Mouse (Mus musculus) testis, adult 2 months (tissue): ENCODE measurements around the gene Otulin. TPM values are rescaled to one million over a fixed set of nuclear protein-coding genes. Genes with fewer than 3 reads are reported as not detected.

Experiments used
- H3K27ac ChIP-seq: fragments of 200-500 bp; 2 replicates; pipeline ENCODE4 v1.5.1; 2012; ENCODE audit warnings: low read depth, low read length; ENCODE audit not compliant: control insufficient read depth, insufficient read depth
- H3K27me3 ChIP-seq: fragments of 200-500 bp; 2 replicates; pipeline ENCODE4 v1.6.1; 2012; ENCODE audit warnings: mild to moderate bottlenecking, low read length, moderate library complexity; ENCODE audit not compliant: control insufficient read depth, insufficient read depth
- H3K36me3 ChIP-seq: fragments of 200-500 bp; 2 replicates; pipeline ENCODE4 v1.6.1; 2012; ENCODE audit warnings: mild to moderate bottlenecking, low read length; ENCODE audit not compliant: control insufficient read depth, insufficient read depth
- H3K4me1 ChIP-seq: fragments of 200-500 bp; 2 replicates; pipeline ENCODE4 v1.6.1; 2012; ENCODE audit warnings: low read length; ENCODE audit not compliant: control insufficient read depth, insufficient read depth
- H3K4me3 ChIP-seq: fragments of 200-500 bp; 2 replicates; pipeline ENCODE4 v1.5.1; 2012; ENCODE audit warnings: low read depth, mild to moderate bottlenecking, low read length, moderate library complexity, mixed read lengths; ENCODE audit not compliant: control insufficient read depth
- CTCF ChIP-seq: fragments of 200-500 bp; IDR thresholded peaks from 2 replicates; pipeline ENCODE4 v1.5.1; 2012; ENCODE audit warnings: low read depth, mild to moderate bottlenecking, inconsistent platforms, low read length, moderate library complexity; ENCODE audit not compliant: control insufficient read depth, insufficient read depth, insufficient replicate concordance
- POLR2A ChIP-seq: fragments of 200-500 bp; IDR thresholded peaks from 2 replicates; pipeline ENCODE4 v1.6.1; 2012; ENCODE audit warnings: low read depth, mild to moderate bottlenecking, inconsistent platforms, low read length, moderate library complexity; ENCODE audit not compliant: control insufficient read depth
- polyA plus RNA-seq: library from polyadenylated mRNA; depleted of rRNA; stranded (reverse); fragments of >200 nt; gene quantifications from 2 replicates; pipeline ENCODE4 v1.2.3, GENCODE M21; 2012

Otulin gene
- polyA plus RNA-seq, 1 experiment = 11.2 TPM

DNA sequence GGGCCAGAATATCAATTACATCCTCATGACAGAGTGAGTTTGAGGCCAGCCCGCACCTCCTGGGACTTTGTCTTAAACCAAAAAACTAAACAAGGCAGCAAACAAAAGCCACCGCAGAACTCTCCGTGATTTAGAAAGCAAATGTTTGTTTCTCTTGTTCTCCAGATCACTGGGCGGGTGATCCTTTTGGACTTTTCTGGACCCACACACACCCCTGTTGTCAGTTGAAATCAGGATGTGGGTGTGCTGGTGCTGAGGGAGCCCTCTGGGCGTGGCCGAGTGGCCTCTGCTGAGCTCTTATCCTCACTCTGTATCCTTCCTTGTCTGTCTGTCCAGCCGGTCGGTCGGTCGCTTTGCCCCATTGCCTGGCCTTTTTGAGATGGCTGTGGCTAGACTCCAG, 81.4 kb downstream of the Otulin start:
- no peak overlapping the region for H3K27ac ChIP-seq
- H3K4me3 ChIP-seq = no peak overlapping the region
- TF ChIP-seq CTCF (no peak), POLR2A (no peak)
- no peaks in the 10 kb centered on the region for H3K4me1 ChIP-seq
- no peaks in the 10 kb centered on the region for H3K36me3 ChIP-seq
- H3K27me3 ChIP-seq = no peaks in the 10 kb centered on the region

- Histone ChIP-seq H3K4me3 (no peak overlapping the region), H3K4me1 (no peaks in the 10 kb centered on the region), H3K27me3 (no peaks in the 10 kb centered on the region), H3K27ac (no peak overlapping the region), H3K36me3 (no peaks in the 10 kb centered on the region)
- TF ChIP-seq POLR2A = no peak
- no peak for TF ChIP-seq CTCF
Measured at GRCm38 (mm10) chr15:27548110-27548509, 82.4 kb downstream of the Otulin start.

GRCm38 (mm10) chr15:27545203-27545602, 85.3 kb downstream of the Otulin start:
- Histone ChIP-seq H3K27me3 (no peaks in the 10 kb centered on the region), H3K36me3 (no peaks in the 10 kb centered on the region), H3K4me1 (no peaks in the 10 kb centered on the region), H3K4me3 (no peak overlapping the region), H3K27ac (no peak overlapping the region)
- no peak for TF ChIP-seq POLR2A
- TF ChIP-seq CTCF = no peak

GRCm38 (mm10) chr15:27539745-27540144, 90.7 kb downstream of the Otulin start:
- Histone ChIP-seq H3K27me3 (no peaks in the 10 kb centered on the region), H3K4me3 (no peak overlapping the region), H3K27ac (no peak overlapping the region), H3K36me3 (no peaks in the 10 kb centered on the region), H3K4me1 (no peaks in the 10 kb centered on the region)
- TF ChIP-seq CTCF (no peak), POLR2A (no peak)

DNA sequence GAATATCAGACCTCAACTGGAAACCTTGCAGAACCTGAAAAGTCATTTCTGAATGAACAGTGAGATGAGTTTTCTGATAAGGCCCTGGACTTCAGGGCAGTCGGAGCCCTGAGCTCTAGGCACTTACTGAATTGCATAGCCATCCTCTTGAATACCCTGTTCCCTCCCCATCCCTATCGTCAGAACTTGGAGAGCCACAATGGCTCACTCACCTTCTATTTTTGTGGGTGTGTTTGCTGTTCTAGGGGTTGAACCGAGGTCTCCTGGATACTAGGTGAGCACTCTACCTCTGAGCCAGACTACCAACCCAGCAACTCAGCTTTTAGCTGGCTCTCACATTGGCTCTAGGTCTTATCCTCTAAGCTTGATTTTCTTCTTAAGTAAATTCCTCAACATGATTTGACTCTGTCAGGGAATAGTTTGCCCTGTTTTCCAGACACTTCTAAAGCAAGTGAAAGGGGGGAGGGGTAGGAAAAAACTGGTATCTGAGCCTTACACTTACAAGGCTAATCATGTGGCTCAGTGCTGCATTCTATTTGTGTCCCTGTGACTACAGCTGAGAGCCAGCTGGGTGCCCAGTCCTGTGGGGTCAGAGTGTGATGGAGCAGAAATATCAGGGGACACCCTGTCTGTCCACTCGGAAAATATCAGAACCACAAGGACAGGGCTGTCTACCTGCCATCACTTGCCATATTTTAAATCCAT, 92.8 kb downstream of the Otulin start:
- no peaks in the 10 kb centered on the region for H3K4me1 ChIP-seq
- H3K36me3 ChIP-seq = no peaks in the 10 kb centered on the region
- H3K27me3 ChIP-seq = no peaks in the 10 kb centered on the region
- no peak overlapping the region for H3K27ac ChIP-seq
- TF ChIP-seq POLR2A = no peak
- TF ChIP-seq CTCF = no peak
- no peak overlapping the region for H3K4me3 ChIP-seq

DNA sequence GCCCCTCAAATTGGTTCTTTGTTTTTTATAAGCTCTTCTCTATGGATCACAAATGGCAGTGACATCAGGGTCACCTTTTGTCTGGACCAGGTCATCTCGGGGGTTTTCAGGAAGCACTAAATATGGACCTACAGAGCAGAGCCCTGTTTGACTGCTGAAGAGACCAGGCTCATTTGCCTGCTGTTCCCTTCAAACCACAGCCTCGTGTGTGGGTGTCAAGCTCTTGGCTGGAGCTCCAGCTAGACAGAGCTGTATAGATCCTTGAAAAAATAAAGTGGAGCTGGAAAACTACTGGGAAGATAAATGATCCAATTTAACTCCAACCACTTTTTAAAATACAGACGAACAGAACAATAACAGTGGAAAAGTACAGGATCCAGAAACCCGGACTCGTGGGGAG, 93.7 kb downstream of the Otulin start:
- no peaks in the 10 kb centered on the region for H3K36me3 ChIP-seq
- no peak overlapping the region for H3K27ac ChIP-seq
- TF ChIP-seq CTCF = no peak
- no peak for TF ChIP-seq POLR2A
- H3K4me1 ChIP-seq = no peaks in the 10 kb centered on the region
- no peak overlapping the region for H3K4me3 ChIP-seq
- H3K27me3 ChIP-seq = no peaks in the 10 kb centered on the region

DNA sequence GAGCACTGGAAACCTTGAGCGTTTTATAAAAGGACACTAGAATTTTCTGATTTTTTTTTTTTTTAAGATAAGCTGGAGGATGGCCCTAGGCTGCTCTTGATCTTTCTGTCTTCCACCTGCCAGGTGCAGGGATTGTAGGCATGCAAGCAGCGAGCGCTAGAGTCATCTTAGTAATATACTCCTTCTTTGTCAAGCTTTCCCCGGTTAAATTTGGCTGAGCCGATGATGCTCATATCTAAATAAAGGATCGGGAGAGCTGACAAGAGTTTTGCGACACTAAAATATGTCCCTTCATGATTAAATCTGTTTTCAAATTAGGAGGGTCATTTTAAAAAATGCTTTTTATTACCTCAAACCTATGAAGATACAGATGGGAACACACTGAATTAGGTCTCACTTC, 94.3 kb downstream of the Otulin start:
- no peaks in the 10 kb centered on the region for H3K4me1 ChIP-seq
- H3K4me3 ChIP-seq = no peak overlapping the region
- H3K27ac ChIP-seq = no peak overlapping the region
- no peak for TF ChIP-seq CTCF
- no peak for TF ChIP-seq POLR2A
- no peaks in the 10 kb centered on the region for H3K36me3 ChIP-seq
- H3K27me3 ChIP-seq = no peaks in the 10 kb centered on the region

DNA sequence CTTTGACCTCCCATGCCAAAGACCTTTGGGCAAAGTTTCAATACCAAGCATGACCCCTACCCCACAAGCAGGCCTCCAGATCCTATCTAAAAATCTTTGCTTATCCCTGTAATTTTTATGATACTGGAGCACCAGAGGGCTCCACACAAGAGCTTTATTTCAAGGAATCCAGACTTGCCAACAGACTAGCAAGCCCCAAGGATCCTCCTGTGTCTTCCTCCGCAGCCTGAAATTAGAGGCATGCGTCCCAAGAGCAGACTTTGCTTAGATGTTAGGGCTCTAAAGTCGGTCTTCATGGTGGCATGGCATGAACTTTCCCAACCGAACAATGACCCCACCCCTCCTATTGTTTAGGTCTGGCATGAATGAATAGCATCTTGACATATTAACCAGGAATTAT, 94.8 kb downstream of the Otulin start:
- H3K4me3 ChIP-seq = no peak overlapping the region
- H3K36me3 ChIP-seq = no peaks in the 10 kb centered on the region
- TF ChIP-seq POLR2A (no peak), CTCF (no peak)
- H3K4me1 ChIP-seq = no peaks in the 10 kb centered on the region
- H3K27ac ChIP-seq = no peak overlapping the region
- H3K27me3 ChIP-seq = no peaks in the 10 kb centered on the region
